Mouse (Mus musculus): ENCODE data around the gene Sec16b. TPM values are rescaled to one million over a fixed set of nuclear protein-coding genes. Genes with fewer than 3 reads are reported as not detected.

Sec16b gene
- polyA plus RNA-seq, 1 experiment from 2014 or later: 5.0 TPM

Other genes with a start within 250 kb of the Sec16b start
- gene Rasal2, start 94.1 kb upstream of the Sec16b start, polyA plus RNA-seq (2015; fragmentation: Nextera tagmentation; extraction: Ambion mirVana): 16.8 and 17.1 TPM in 2 replicates
- gene Cryzl2, start 48.2 kb upstream of the Sec16b start, polyA plus RNA-seq (2015; fragmentation: Nextera tagmentation; extraction: Ambion mirVana): 14.1 and 14.2 TPM in 2 replicates

Measured in embryonic facial prominence, embryonic 15.5 days (tissue).